Mouse (Mus musculus) embryo, embryonic 9.5 days (tissue): ENCODE measurements around the gene Umad1.

ENCODE experiments used
- DNase-seq: peaks from one replicate; pipeline ENCODE4 v3.0.0-alpha.2; 2017; ENCODE audit errors: extremely low spot score

The Umad1 gene

GRCm38 (mm10) chr6:8416802-8417569 is 157.9 kb downstream of the Umad1 start:
- no peak for DNase-seq

GRCm38 (mm10) chr6:8419485-8420186 is 160.5 kb downstream of the Umad1 start:
- DNase-seq = no peak

GRCm38 (mm10) chr6:8420187-8420503 is 161.1 kb downstream of the Umad1 start:
- no peak for DNase-seq

GRCm38 (mm10) chr6:8421421-8421820 is 162.3 kb downstream of the Umad1 start:
- DNase-seq = no peak

- DNase-seq = no peak
Measured at GRCm38 (mm10) chr6:8421959-8422581, 163.0 kb downstream of the Umad1 start.

- DNase-seq = no peak
Measured at GRCm38 (mm10) chr6:8423142-8423541, 164.1 kb downstream of the Umad1 start.

- no peak for DNase-seq
Measured at GRCm38 (mm10) chr6:8427692-8428091, 168.6 kb downstream of the Umad1 start.

- DNase-seq = no peak
Measured at GRCm38 (mm10) chr6:8430610-8431234, 171.6 kb downstream of the Umad1 start.

- DNase-seq = no peak
Measured at GRCm38 (mm10) chr6:8433179-8433578, 174.1 kb downstream of the Umad1 start.

- DNase-seq = no peak
Measured at GRCm38 (mm10) chr6:8437937-8438336, 178.8 kb downstream of the Umad1 start.

GRCm38 (mm10) chr6:8441814-8442213 is 182.7 kb downstream of the Umad1 start:
- no peak for DNase-seq

- peak; percentile 39 for DNase-seq
Measured at GRCm38 (mm10) chr6:8446786-8447185, 187.7 kb downstream of the Umad1 start.

- no peak for DNase-seq
Measured at GRCm38 (mm10) chr6:8455599-8455998, 196.5 kb downstream of the Umad1 start.

- no peak for DNase-seq
Measured at GRCm38 (mm10) chr6:8458596-8458995, 199.5 kb downstream of the Umad1 start.

- no peak for DNase-seq
Measured at GRCm38 (mm10) chr6:8462447-8462846, 203.4 kb downstream of the Umad1 start.

GRCm38 (mm10) chr6:8465388-8465787 is 206.3 kb downstream of the Umad1 start:
- DNase-seq = no peak

- DNase-seq = no peak
Measured at GRCm38 (mm10) chr6:8465985-8466384, 206.9 kb downstream of the Umad1 start.

- DNase-seq = no peak
Measured at GRCm38 (mm10) chr6:8467667-8468337, 208.7 kb downstream of the Umad1 start.

GRCm38 (mm10) chr6:8469918-8470317 is 210.8 kb downstream of the Umad1 start:
- DNase-seq = no peak

GRCm38 (mm10) chr6:8472125-8472524 is 213.0 kb downstream of the Umad1 start:
- DNase-seq = no peak

GRCm38 (mm10) chr6:8472915-8473314 is 213.8 kb downstream of the Umad1 start:
- no peak for DNase-seq

- no peak for DNase-seq
Measured at GRCm38 (mm10) chr6:8473498-8473897, 214.4 kb downstream of the Umad1 start.
